Mouse (Mus musculus) spleen, adult 2 months (tissue): ENCODE measurements at regions not wholly inside any gene's neighbourhood (a gene's known extent, or its start where the extent isn't known, plus 50 kb on each side); places are given as distances from the start of the nearest gene placed in this dataset.

Experiments used
- DNase-seq, 2 experiments: peaks; one replicate each; pipeline versions ENCODE4 v3.0.0 to v3.0.0-alpha.2; 2012 to 2021; ENCODE audit warnings: low spot score in 2 of 2, low read depth in 1 of 2
- H3K27ac ChIP-seq: fragments of 200-500 bp; 2 replicates; pipeline ENCODE4 v1.5.1; 2012; ENCODE audit warnings: low read length, inconsistent platforms; ENCODE audit not compliant: insufficient read depth
- H3K27me3 ChIP-seq: fragments of 200-500 bp; 2 replicates; pipeline ENCODE4 v1.6.1; 2012; ENCODE audit warnings: mild to moderate bottlenecking, moderate library complexity, low read length, inconsistent platforms; ENCODE audit not compliant: control insufficient read depth, insufficient read depth
- H3K36me3 ChIP-seq: fragments of 200-500 bp; 2 replicates; pipeline ENCODE4 v1.6.1; 2012; ENCODE audit warnings: mild to moderate bottlenecking, low read length, inconsistent platforms; ENCODE audit not compliant: control insufficient read depth, insufficient read depth
- H3K4me1 ChIP-seq: fragments of 200-500 bp; 2 replicates; pipeline ENCODE4 v1.6.1; 2011; ENCODE audit warnings: inconsistent platforms; ENCODE audit not compliant: control insufficient read depth, insufficient read depth, insufficient read length
- H3K4me3 ChIP-seq: fragments of 200-500 bp; 2 replicates; pipeline ENCODE4 v1.5.1; 2011; ENCODE audit warnings: mild to moderate bottlenecking, inconsistent platforms; ENCODE audit not compliant: insufficient read depth, insufficient read length; ENCODE audit errors: extremely low read depth
- CTCF ChIP-seq: fragments of 200-500 bp; IDR thresholded peaks from 2 replicates; pipeline ENCODE4 v1.5.1; 2011; ENCODE audit warnings: mild to moderate bottlenecking, inconsistent platforms; ENCODE audit not compliant: insufficient read depth, insufficient read length, insufficient replicate concordance; ENCODE audit errors: extremely low read depth
- POLR2A ChIP-seq: fragments of 200-500 bp; IDR thresholded peaks from 2 replicates; pipeline ENCODE4 v1.6.1; 2011; ENCODE audit warnings: low read depth, low read length, inconsistent platforms
- WGBS: fragments of 180-500 bp; shearing (Covaris S2); methylation state at CpG from one replicate; pipeline ENCODE4 v1.1.7; 2018; 5-methylcytosine and 5-hydroxymethylcytosine counted together

- Histone ChIP-seq H3K27me3 (no peaks in the 10 kb centered on the region), H3K27ac (no peak overlapping the region), H3K36me3 (no peaks in the 10 kb centered on the region), H3K4me1 (no peaks in the 10 kb centered on the region), H3K4me3 (no peak overlapping the region)
- no peak for DNase-seq
- TF ChIP-seq POLR2A: no peak
- TF ChIP-seq CTCF: no peak
- WGBS: 94% methylated on average over 6 of the region's 6 CpGs
These were observed 368.1 kb downstream of the Rnf144a start for GRCm38 (mm10) chr12:26046991-26047390.

- TF ChIP-seq POLR2A: no peak
- TF ChIP-seq CTCF: no peak
- H3K36me3 ChIP-seq: no peaks in the 10 kb centered on the region
- H3K4me3 ChIP-seq: no peak overlapping the region
- H3K27ac ChIP-seq: no peak overlapping the region
- no peaks in the 10 kb centered on the region for H3K4me1 ChIP-seq
- WGBS: 88% methylated on average over 1 of the region's 1 CpGs
- DNase-seq: no peak
- no peaks in the 10 kb centered on the region for H3K27me3 ChIP-seq
These were observed 369.7 kb downstream of the Rnf144a start for GRCm38 (mm10) chr12:26045321-26045720.

- DNase-seq: no peak
- TF ChIP-seq POLR2A (no peak), CTCF (no peak)
- H3K4me1 ChIP-seq: no peaks in the 10 kb centered on the region
- no peak overlapping the region for H3K4me3 ChIP-seq
- H3K27me3 ChIP-seq: no peaks in the 10 kb centered on the region
- 86% methylated on average over 5 of the region's 5 CpGs for WGBS
- no peaks in the 10 kb centered on the region for H3K36me3 ChIP-seq
- no peak overlapping the region for H3K27ac ChIP-seq
These were observed 402.1 kb downstream of the Rnf144a start for GRCm38 (mm10) chr12:26012951-26013350.

GRCm38 (mm10) chr12:25994063-25994462 is 421.0 kb downstream of the Rnf144a start:
- 69% methylated on average over 4 of the region's 4 CpGs for WGBS
- H3K4me3 ChIP-seq: no peak overlapping the region
- no peaks in the 10 kb centered on the region for H3K4me1 ChIP-seq
- no peaks in the 10 kb centered on the region for H3K27me3 ChIP-seq
- peak in 1 of 2 experiments; percentile 9 for DNase-seq
- no peak for TF ChIP-seq POLR2A
- TF ChIP-seq CTCF: no peak
- no peaks in the 10 kb centered on the region for H3K36me3 ChIP-seq
- no peak overlapping the region for H3K27ac ChIP-seq

- WGBS: 80% methylated on average over 6 of the region's 6 CpGs
- no peak overlapping the region for H3K4me3 ChIP-seq
- H3K36me3 ChIP-seq: no peaks in the 10 kb centered on the region
- no peaks in the 10 kb centered on the region for H3K4me1 ChIP-seq
- DNase-seq: no peak
- no peak overlapping the region for H3K27ac ChIP-seq
- TF ChIP-seq CTCF (no peak), POLR2A (no peak)
- no peaks in the 10 kb centered on the region for H3K27me3 ChIP-seq
These were observed 423.1 kb downstream of the Rnf144a start for GRCm38 (mm10) chr12:25991801-25992525.

- 91% methylated on average over 4 of the region's 4 CpGs for WGBS
These were observed 432.5 kb downstream of the Rnf144a start for GRCm38 (mm10) chr12:25982545-25982944.

GRCm38 (mm10) chr12:25978335-25978734 is 436.7 kb downstream of the Rnf144a start:
- TF ChIP-seq POLR2A: no peak
- no peak for TF ChIP-seq CTCF
- Histone ChIP-seq H3K27ac (no peak overlapping the region), H3K4me3 (no peak overlapping the region), H3K27me3 (no peaks in the 10 kb centered on the region), H3K36me3 (no peaks in the 10 kb centered on the region), H3K4me1 (no peaks in the 10 kb centered on the region)
- 89% methylated on average over 5 of the region's 5 CpGs for WGBS
- no peak for DNase-seq

More at GRCm38 (mm10) chr12:25982545-25982944, 432.5 kb downstream of the Rnf144a start:
- Histone ChIP-seq H3K4me1 (no peaks in the 10 kb centered on the region), H3K36me3 (no peaks in the 10 kb centered on the region), H3K27ac (no peak overlapping the region), H3K27me3 (no peaks in the 10 kb centered on the region), H3K4me3 (no peak overlapping the region)
- TF ChIP-seq POLR2A: no peak
- DNase-seq: no peak
